Comparison of ENCODE assay signal across 7 mouse cellular contexts in genomic region chr19:5023621-5024479, GRCm38 (mm10). TPM values are rescaled to one million over a fixed set of nuclear protein-coding genes. Genes with fewer than 3 reads are reported as not detected.
A peak's percentile ranks its signal among the peaks of the same experiment; 100 is the strongest.
DNase-seq lines count a peak whose midpoint lies in the region; ATAC-seq lines count a peak whose summit lies in the region.

TSS of gene Slc29a2 (plus strand) at chr19:5023860.

- WGBS in limb, embryonic 10.5 days: under 1% methylated on average over 62 of the region's 62 CpGs
- under 1% methylated on average over 62 of the region's 62 CpGs for WGBS in midbrain, embryonic 12.5 days

- peak within 1 kb of the TSS; percentile 63 for H3K4me3 ChIP-seq in limb, embryonic 10.5 days
- peak within 1 kb of the TSS; percentile 67 for H3K4me3 ChIP-seq in midbrain, embryonic 12.5 days

- peak within 1 kb of the TSS; percentile 94 for H3K4me2 ChIP-seq in midbrain, embryonic 12.5 days (replicated peaks)

- peak within 1 kb of the TSS; percentile 71 for H3K9ac ChIP-seq in midbrain, embryonic 12.5 days (replicated peaks)

- DNase-seq in adrenal gland, adult 8-10 months: peak; percentile 94
- DNase-seq in embryo, embryonic 9.5 days (ENCODE audit: extremely low spot score): peak; percentile 96
- DNase-seq in kidney, adult 11 months: peak; percentile 93
- DNase-seq in limb, embryonic 10.5 days (ENCODE audit: low spot score): peak; percentile 95
- peak; percentile 84 for DNase-seq in skeletal muscle tissue, adult 2 months (ENCODE audit: low read depth, low spot score)

- H3K36me3 ChIP-seq in limb, embryonic 10.5 days: peaks cover 31% of the 10 kb centered on the region
- peaks cover 20% of the 10 kb centered on the region for H3K36me3 ChIP-seq in midbrain, embryonic 12.5 days

- H3K27ac ChIP-seq in limb, embryonic 10.5 days: peak within 1 kb of the TSS; percentile 91
- H3K27ac ChIP-seq in midbrain, embryonic 12.5 days (replicated peaks): peak within 1 kb of the TSS; percentile 82

- no peaks in the 10 kb centered on the region for H3K9me3 ChIP-seq in limb, embryonic 10.5 days (replicated peaks)
- no peaks in the 10 kb centered on the region for H3K9me3 ChIP-seq in midbrain, embryonic 12.5 days

- peaks cover 12% of the 10 kb centered on the region for H3K4me1 ChIP-seq in limb, embryonic 10.5 days
- peaks cover 5% of the 10 kb centered on the region; the same call in 1 of the 2 replicates for H3K4me1 ChIP-seq in midbrain, embryonic 12.5 days

- peak; percentile 96 for ATAC-seq in granulocyte monocyte progenitor cell, adult 5-6 weeks (replicated peaks; ENCODE audit: poor library complexity, severe bottlenecking)
- peak; percentile 97 for ATAC-seq in midbrain, embryonic 12.5 days (ENCODE audit: low FRiP score, low read depth)

- H3K27me3 ChIP-seq in limb, embryonic 10.5 days (ENCODE audit: low read depth, poor library complexity, severe bottlenecking): no peaks in the 10 kb centered on the region
- no peaks in the 10 kb centered on the region for H3K27me3 ChIP-seq in midbrain, embryonic 12.5 days

RNA-seq across cellular contexts. Expression of gene Slc29a2, which starts in this region (rescaled TPM):
- total RNA-seq in adrenal gland, adult 8-10 months (2022): 1 to 10 TPM; 4.0 to 5.7 (median 4.5) TPM
- total RNA-seq in granulocyte monocyte progenitor cell, adult 5-6 weeks (2014; fragmentation: Nextera tagmentation): 3.1 and 12.2 TPM in 2 replicates
- 2.5 and 4.2 TPM in 2 replicates for total RNA-seq in granulocyte monocyte progenitor cell, adult 5-6 weeks (2017)
- 7.3 and 8.6 TPM in 2 replicates for polyA plus RNA-seq in limb, embryonic 10.5 days (2016; fragmentation: Nextera tagmentation; extraction: Ambion mirVana)
- polyA plus RNA-seq in midbrain, embryonic 12.5 days (2016; fragmentation: Nextera tagmentation; extraction: Ambion mirVana): 4.8 and 5.1 TPM in 2 replicates

Comparison
In these comparisons a context has a peak if more than half of its experiments do, and no peak if none do; other contexts are left out.
1. Peak in every context shown above with its lines: DNase-seq, ATAC-seq, H3K4me3 ChIP-seq and H3K27ac ChIP-seq.